Mouse (Mus musculus) urinary bladder, adult 18-20 months (tissue): Measurements from ENCODE around the gene Pitpnc1.

Experiments
- DNase-seq, 2 experiments: peaks; one replicate each; pipeline ENCODE4 v3.0.0; 2022; ENCODE audit warnings: low spot score in 2 of 2, mixed read lengths in 2 of 2

Gene Pitpnc1

DNA sequence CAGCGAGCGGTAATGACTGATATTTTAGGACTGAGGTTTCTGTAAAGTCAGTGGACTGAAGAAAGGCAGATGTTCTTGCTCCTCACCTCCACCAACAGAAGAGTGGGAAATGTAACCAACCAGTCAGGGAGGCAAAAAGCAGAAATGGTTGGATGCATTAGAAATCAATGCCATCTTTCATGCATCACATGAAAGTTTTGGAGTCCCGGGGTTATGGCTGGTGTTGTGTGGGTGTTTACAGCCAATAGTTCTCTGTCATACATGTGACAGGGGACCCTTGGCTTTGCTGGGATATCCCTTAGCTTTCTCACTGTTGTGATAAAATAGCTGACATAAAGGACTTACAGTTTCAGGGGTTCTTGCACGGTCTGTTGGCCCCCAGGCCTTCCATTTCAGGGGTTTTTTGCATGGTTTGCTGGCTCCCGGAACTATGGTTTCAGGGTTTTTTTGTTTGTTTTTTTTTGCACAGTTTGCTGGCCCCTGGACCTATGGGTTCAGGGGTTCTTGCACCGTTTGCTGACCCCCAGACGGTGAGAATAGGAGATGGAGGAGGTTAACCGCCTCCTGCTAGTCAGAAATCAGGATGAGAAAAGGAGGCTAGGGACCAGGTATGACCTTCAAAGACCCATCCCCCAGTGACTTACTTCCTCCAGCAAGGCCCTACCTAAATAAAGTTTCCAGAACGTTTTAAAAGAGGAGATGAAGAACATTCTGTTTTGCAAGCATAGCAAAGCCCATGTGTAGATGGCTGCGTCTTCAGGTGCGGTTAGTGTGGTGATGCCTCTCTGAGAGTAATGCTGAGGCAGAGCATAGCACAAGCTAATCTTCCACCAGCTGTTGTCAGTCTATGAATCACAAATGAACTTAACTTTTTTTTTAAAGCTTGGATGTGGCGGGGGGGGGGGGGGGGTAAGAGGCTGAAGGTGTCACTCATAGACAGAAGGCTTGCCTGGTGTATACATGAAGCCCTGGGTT is 27.1 kb downstream of the Pitpnc1 start:
- no peak for DNase-seq

DNA sequence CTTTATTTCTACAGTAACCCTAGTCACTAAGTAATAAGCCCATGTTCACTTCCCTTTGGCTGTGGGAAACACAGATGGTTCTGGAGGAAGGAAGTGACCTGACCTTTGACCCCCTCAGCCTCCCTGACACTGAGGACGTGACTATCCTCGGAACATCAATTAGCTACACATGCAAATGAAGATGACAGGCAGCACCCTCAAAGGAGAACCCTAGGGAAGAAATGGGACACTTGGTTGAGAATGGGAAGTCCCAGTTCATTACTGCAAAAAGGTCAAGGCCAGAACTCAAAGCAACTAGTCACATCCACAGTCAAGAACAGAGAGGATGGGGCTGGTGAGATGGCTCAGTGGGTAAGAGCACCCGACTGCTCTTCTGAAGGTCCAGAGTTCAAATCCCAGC is 29.4 kb downstream of the Pitpnc1 start:
- DNase-seq: no peak

DNA sequence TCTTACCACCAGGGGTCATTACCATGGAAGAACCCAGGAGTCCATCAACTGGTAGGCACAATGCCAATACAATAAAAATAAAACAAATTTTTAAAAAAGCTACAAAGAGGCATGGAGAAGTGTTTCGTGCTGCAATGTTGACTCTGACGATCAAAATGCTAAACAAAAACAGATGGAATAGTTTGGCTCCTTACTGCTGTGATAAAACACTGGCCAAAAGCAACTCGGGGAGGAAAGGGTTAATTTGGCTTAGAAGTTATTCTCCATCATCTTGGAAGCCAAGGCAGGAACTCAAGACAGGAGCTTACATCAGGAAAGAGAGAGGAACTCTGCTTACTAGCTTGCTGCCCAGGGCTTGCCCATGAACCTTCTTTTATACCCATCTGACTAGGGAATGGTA is 32.4 kb downstream of the Pitpnc1 start:
- no peak for DNase-seq

DNA sequence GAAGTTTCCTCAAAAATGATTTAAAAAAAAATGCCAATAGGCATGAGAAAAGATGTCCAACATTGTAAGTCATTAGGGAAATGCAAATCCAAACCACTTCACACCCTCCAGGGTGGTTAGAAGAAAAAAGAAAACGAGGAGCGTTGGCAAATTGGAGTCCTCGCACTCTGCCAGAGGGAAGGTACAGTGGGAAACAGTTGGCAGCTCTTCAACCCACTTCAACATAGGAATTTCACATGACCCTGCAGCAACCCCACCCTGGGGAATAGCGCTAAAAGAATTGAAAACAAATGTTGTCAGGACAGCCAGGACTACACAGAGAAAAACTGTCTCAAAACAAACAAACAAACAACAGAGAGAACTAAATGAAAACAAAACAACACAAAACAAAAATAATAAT is 32.8 kb downstream of the Pitpnc1 start:
- DNase-seq: no peak

DNA sequence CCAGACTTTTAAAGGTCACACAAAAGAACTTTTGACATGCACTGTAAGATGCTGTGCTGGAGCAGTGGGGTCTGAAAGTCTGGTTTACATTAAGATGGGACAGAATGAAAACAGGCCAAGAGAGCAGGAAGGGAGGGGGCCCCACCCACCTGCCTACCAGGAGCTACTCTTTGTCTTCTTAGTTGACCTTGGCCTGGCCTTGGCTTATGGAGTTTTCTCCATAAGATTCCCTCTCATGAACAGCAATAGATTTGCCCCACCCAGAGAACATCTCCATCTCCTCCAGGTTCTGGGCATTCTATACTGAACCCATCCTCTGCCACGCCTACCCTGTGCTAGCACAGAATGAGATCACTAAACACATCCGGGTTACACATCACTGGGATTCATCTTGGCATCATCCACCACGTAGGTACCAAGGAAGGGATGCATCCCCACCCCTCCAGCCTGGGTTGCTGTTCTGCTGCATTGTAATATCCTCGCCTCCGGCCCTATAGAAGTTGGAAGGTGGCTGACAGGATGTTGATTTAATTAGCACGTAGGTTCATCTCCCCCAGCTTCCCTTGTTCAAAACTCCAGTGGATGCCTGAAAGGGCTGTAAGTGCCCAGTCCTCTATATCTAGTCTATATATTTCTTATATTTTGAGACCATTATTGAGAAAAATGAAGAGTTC is 34.6 kb downstream of the Pitpnc1 start:
- DNase-seq: no peak

DNA sequence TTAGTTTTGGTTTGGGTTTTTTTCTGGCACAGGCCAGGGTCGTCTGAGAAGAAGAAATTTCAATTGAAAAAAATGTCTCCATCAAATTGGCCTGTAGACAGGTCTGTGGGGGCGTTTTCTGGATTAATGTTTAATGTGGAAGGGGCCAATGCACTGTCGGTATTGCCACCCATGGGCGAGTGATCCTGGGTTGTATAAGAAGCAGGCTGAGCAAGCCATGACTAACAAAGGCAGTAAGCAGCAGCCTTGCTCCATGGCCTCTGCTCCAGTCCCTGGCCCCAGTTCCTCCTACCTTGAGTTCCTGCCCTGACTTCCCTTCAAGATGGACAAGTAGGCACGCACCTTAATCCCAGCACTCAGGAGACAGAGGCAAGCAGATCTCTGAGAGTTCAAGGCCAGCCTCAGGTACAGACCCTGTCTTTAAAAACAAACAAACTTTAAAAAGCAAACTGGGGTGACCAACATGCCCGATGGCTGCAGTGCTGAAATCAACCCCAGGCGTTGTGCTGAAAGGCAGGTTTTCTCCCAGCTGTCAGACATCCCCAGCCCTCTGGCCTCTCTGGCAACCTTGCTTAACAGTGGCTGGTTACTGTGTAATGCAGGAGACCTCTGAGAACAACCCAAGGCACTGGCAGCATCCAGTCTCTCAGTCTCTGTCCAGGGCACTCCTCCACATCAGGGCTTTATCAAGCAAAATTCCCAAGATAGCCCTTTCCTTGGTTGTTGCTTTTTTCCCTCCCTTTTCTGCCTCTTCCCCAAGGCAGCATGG is 39.1 kb downstream of the Pitpnc1 start:
- DNase-seq: no peak

DNA sequence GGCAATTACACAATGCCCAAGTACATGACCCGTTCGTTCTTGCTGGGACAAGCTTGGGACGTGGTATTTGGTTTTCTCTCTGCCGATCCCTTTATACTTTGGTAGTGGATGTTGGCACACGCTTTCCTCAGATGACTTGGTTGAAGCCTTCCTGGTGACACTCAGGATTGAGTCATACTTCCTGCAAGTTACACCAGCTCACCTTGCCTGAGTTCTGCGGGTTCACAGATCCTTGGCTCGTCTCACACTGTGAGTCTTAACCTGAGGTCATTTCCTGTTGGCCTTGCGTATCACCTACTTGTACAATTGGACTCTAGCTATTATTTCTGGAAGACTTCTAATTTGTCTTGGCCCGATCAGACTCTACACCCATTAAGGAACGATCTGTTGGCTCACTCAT is 42.5 kb downstream of the Pitpnc1 start:
- DNase-seq: peak in 1 of 2 experiments; percentile 37

DNA sequence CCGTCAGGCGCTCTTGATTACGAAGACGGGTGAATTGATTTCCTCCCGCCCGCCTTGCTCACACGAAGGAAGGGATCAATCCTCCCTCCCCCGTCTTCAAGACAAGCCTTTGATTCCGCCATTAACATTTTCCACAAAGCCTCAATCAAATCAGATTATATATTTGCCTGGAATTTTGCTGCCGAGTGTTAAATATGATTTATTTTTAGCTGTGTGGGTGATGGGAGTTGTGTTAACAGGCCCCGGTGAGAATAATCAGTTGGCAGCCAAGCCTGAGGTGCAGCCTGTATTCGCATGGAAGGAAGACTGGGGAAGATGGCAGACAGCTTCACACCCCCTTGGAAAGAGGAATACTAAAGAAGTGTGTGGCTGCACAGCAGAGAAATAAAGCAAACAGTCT is 46.3 kb downstream of the Pitpnc1 start:
- DNase-seq: no peak

DNA sequence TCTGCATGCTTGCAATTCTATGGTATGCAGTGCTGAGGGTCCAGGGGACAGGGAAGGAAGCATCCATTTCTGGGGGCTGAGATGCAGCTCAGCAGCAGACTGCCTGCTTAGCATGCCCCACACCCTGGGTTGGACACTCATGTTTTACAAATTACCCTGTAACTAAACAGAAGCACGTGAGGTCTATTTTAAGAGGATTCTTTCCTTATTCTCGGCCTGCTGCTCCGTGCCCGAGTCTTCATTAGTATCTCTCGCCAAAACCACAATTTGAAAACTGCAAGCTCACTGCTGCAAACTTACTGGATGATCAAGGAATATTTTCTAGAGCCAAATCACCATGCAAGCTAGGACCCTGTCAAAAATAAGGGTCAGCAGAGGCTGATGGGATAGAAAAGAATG is 48.1 kb downstream of the Pitpnc1 start:
- DNase-seq: no peak

DNA sequence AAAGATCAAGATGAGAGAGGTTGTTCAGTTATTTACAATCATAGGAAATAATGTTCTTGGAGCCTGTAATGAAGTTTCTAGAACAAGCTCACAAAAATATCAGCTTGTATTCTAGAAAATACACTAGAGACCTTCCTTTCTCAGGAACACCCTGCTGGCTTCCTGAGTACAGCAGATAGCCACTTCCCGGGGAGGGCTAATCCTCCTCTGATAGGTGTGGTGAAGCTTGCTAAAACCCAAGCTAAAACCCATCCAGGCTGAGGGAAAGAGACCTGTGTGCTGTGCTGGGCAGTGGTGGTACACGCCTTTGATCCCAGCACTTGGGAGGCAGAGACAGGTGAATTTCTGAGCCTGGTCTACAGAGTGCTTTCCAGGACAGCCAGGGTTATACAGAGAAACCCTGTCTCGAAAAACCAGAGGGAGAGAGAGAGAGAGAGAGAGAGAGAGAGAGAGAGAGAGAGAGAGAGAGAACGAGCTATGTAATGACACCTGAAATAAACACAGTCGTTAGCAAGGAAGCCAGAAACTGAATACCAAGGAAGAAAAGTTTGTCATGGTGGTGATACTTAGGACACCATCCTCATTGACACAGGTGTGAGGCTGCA is 48.6 kb downstream of the Pitpnc1 start:
- no peak for DNase-seq

DNA sequence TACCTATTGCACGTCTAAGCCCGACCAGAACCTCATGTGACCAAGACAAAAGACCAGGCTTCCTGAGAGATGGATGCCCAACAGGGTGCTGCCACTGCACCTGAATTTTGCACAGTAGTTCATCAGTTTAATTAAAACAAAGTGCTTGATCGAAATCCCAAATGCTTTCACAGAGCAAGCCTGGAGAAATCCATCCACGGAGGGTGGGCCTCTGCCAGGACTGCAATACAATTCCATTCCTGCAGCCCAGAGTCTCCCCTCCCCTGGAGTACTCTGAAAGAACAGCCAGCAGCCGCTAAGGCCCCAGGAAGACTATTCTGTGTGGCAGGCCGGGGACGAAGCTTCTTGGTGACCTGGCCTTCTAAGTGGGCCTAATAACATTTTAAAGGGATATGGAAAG is 50.6 kb downstream of the Pitpnc1 start:
- no peak for DNase-seq

DNA sequence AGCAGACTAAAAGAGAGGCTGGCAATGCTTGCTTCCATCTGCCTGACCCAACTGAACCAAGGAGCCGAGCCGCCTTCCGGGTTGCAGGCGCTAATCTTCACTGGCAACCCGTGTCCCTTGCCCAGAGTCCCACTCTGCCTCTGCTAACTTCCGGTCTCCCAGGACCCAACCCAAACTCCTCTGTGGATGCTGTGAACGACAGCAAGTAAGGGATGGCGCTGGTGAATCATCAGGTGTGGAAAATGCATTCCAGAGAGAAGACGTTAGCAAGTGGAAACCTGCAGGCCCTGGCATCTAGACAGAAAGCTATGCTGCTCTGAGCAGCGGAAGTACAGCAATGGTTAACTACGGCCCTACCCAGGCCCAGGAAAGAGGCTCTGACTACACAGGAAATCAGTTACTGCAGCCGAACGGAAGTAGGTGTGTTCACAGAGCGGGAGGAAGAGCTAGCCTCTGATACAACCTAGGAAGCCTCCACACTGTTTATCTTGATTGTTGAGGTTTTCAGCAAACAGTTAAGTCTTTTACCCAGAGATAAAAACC is 53.4 kb downstream of the Pitpnc1 start:
- peak; percentile 30 to 31 for DNase-seq

DNA sequence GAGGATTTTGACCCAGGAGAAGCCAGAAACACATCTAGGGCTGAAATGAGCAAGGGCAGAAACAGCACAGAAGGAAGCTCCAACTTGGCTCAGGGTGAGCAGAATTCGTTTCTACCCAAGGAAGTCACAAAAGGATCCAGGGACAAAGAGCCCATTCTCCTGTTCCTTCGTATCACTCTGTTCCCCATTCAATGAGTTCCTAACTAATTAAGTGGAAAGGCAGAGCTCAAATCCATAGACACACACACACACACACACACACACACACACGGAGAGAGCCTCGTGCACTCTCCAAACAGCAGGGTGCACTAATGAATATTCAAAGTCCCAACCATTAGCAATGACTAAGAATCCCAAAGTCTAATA is 54.0 kb downstream of the Pitpnc1 start:
- no peak for DNase-seq

DNA sequence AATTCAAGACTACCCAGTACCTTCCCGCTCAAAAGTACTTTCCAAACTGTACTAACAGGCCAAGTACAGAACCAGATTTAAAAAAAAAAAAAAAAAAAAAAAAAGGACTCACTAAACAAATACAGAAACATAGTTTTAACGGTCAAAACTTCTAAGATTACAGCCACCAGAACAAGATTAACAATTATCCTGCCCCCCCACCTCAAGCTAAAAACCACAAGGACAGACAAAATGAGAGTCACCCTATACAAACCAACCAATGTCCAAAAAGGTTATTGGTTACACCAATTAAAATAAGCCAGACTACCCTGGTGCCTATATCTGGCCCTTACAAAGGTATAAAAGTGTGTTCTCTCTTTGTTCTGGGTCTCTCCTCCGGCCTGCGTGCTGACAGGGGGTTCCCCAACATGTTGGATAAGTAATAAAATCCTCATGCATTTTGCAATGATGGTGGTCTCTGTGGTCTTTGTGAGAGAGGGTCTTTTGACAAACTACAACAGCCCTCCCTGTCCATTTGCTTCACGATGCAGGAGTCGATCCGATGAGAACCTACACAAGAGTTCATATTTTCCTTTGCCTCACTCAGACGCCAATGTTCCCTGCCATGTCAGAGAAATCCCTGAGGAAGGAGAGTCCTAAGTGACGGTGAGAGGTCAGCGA is 54.5 kb downstream of the Pitpnc1 start:
- DNase-seq: no peak

DNA sequence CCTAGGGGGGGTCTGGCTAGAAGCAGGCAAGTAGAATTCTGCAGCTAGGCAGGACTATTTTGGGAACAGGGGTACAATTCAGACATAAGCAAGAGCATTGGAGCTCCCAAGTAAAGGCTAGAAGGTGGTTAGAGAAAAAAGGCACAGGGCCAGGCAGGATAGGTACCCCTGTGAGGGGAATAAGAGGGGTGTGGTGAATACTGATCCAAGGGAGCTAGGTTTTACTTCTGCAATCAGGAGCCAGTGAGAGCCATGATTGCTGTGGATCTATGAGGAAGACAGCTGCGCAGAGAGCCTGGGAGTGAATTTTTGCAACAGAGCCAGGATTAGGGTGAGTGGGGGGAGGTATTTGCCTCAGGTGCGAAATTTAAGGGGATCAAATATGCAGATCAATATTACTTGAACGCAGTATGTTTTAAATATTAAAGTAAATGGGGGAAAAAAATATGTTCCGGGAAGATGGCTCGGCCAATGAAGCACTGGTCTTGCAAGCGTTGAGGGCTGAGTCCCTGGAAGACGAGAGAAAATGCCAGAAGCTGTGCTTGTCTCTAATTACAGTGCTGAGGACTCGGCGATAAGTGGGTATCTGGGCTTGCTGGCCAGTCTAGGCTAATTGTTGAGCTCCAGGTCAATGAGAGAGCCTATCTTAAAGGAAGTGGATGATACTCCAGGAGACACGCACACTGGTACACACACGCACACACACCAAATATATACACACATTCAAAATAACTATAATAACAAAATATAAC is 55.3 kb downstream of the Pitpnc1 start:
- DNase-seq: no peak

DNA sequence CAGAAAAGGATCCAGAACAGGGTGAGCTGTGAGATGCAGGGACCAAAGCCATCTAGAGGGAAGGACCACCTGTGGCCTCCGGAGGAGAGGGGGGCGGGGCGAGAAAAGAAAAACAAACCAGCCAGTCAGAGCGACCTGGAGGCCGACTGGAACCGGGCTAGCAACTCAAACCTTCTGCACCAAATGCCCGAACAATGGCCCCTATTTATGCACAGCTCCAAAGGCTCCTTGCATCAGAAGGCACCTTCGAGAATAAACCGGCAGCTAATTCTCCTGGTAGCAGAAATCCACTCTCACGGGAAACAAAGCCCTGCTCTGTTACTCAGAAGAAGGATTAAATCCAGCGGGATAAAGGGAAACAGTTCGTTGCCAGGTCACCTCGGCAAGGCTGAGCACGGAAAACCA is 57.2 kb downstream of the Pitpnc1 start:
- DNase-seq: no peak

DNA sequence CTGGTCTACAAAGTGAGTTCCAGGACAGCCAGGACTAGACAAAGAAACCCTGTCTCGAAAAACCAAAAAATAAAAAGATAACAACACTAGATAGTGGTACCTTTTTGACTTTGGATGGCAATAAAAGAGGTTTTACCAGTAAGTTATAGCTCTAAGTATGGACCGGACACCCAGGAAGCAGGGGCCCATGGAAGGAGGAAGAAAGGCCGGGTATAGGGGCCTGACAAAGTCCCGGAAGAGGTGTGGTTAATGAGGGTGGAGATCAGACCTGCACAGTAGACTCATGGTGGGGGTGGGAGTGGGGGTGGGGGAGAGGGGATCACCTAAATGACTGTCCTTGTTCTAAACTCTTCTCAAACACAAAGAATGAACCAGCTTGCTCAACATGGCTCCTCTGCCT is 58.4 kb downstream of the Pitpnc1 start:
- no peak for DNase-seq

DNA sequence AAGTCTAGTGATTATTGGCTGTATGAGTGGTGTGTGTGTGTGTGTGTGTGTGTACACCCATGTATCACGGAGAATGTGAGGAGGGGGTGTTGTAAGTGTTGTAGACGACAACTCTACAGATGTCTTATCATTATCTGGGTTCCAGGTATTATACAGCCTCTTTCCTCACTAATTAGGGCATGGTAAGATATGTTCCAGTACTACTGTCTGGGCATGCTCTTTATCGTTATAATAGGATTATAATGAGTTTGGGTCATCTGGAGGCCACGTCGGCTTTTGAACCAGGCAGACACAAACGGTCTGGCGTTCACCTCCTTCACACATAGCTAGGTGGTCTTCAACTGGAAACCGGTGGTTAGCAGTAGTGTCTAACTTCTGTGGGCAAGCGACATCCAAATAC is 58.9 kb downstream of the Pitpnc1 start:
- DNase-seq: no peak

DNA sequence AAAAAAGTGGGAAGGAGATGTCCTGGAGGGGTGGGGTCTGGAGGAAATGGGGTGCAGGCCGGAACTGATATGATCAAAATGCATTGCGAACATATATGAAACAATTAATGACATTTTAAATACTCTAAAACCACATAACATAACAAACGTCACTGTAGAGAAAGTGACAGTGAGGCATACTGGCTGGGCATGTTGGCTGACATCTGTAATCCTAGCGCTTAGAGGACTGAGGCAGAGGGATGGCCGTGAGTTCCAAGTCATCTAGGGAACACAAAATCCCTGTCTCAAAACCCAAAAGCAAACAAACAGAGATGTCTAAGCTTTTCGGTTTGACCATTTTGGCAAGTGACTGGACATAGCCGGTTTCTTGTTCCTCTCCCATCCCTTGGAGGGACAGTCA is 59.7 kb downstream of the Pitpnc1 start:
- DNase-seq: no peak

DNA sequence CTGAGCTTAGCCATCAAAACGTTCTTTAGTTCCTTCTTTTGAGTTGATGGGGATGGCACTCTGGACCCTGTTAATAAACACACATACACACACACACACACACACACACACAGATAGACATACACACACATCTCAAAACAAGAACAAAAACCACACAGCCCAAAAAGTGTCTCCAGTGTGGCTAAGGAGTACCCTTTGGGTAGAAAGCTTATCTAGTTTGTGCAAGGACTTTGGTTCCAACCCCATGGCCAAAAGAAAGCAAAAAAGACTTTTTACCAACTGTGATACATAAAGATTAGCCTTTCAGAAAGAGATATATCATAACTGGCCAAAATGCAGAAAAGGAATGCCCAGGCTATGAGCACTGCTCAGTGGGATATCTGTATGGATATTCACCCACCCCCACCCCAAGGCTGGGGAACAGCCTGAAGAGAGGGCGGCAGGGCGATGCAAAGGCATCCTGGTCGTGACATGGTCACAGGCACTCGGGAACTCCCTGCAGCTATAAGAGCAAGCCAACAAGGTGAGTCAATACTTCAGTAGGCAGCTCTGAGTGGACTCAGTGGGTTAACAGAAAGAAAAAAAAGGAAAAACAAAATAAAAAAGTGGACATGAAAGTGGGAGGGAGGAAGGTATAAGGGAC is 60.3 kb downstream of the Pitpnc1 start:
- DNase-seq: no peak
